Mouse (Mus musculus): ENCODE measurements at regions not wholly inside any gene's neighbourhood (a gene's known extent, or its start where the extent isn't known, plus 50 kb on each side); places are given as distances from the start of the nearest gene placed in this dataset.

- POLR2A ChIA-PET, result interaction anchor here (0.9 to 2.2 kb wide), 3 partner anchors 91 to 112 kb away, joined by 3 to 8 read pairs (median 3); partner anchors contain the start of gene Tpm1
- DNase-seq (ENCODE audit: low read depth, low spot score), result peak; percentile 90
Observed at GRCm38 (mm10) chr9:67140319-67140887, 91.2 kb upstream of the Tpm1 start.

GRCm38 (mm10) chr9:67137681-67138080, 88.5 kb upstream of the Tpm1 start:
- DNase-seq (ENCODE audit: low read depth, low spot score) (peak; percentile 78), ATAC-seq (peak; percentile 70)
- in situ Hi-C loops (cut with MboI; ENCODE audit: low pct_unique_long_range_greater_than_20kb), result no loop called here
- POLR2A ChIA-PET, result interaction anchor here (0.6 to 1.7 kb wide), 3 partner anchors 14 to 90 kb away, joined by 3 to 7 read pairs (median 6); partner anchors contain the start of gene Tpm1
- TF ChIP-seq CTCF (IDR thresholded peaks at IDR 0.05), result no peak
- CTCF ChIA-PET, result interaction anchor here (1.0 to 2.0 kb wide), 4 partner anchors 19 to 76 kb away, joined by 3 to 4 read pairs (median 4); no protein-coding TSS in a partner anchor
- H3K27me3 ChIP-seq, result no peaks in the 10 kb centered on the region

More at GRCm38 (mm10) chr9:67140319-67140887, 91.2 kb upstream of the Tpm1 start:
- TF ChIP-seq CTCF (IDR thresholded peaks at IDR 0.05), result no peak
- CTCF ChIA-PET, result interaction anchor here (0.8 to 1.6 kb wide), 2 partner anchors 9 to 95 kb away, joined by 3 to 6 read pairs; no protein-coding TSS in a partner anchor
- in situ Hi-C loops (cut with MboI; ENCODE audit: low pct_unique_long_range_greater_than_20kb), result no loop called here
- peak; percentile 51 for ATAC-seq
- no peaks in the 10 kb centered on the region for H3K27me3 ChIP-seq

- H3K27me3 ChIP-seq, result no peaks in the 10 kb centered on the region
- in situ Hi-C loops (cut with MboI; ENCODE audit: low pct_unique_long_range_greater_than_20kb), result no loop called here
- POLR2A ChIA-PET, result interaction anchor here (1.3 to 1.7 kb wide), 2 partner anchors 15 to 88 kb away, joined by 3 to 7 read pairs; partner anchors contain the start of gene Tpm1
- ATAC-seq (no peak), DNase-seq (ENCODE audit: low read depth, low spot score) (no peak)
- CTCF ChIA-PET, result interaction anchor here (1.0 to 1.2 kb wide), 2 partner anchors 35 to 77 kb away, joined by 3 read pairs; no protein-coding TSS in a partner anchor
- TF ChIP-seq CTCF (IDR thresholded peaks at IDR 0.05), result no peak
Observed at GRCm38 (mm10) chr9:67137141-67137540, 87.9 kb upstream of the Tpm1 start.

GRCm38 (mm10) chr9:67136166-67136565, 87.0 kb upstream of the Tpm1 start:
- no peak for TF ChIP-seq CTCF (IDR thresholded peaks at IDR 0.05)
- ChIA-PET POLR2A (no interaction called here), CTCF (no interaction called here)
- H3K27me3 ChIP-seq, result no peaks in the 10 kb centered on the region
- in situ Hi-C loops (cut with MboI; ENCODE audit: low pct_unique_long_range_greater_than_20kb), result no loop called here
- DNase-seq (ENCODE audit: low read depth, low spot score) (no peak), ATAC-seq (no peak)

GRCm38 (mm10) chr9:67134378-67134777, 85.2 kb upstream of the Tpm1 start:
- ChIA-PET CTCF (interaction anchor here (1.3 to 1.9 kb wide), 3 partner anchors 55 to 140 kb away, joined by 4 read pairs; no protein-coding TSS in a partner anchor), POLR2A (no interaction called here)
- in situ Hi-C loops (cut with MboI; ENCODE audit: low pct_unique_long_range_greater_than_20kb), result no loop called here
- no peaks in the 10 kb centered on the region for H3K27me3 ChIP-seq
- TF ChIP-seq CTCF (IDR thresholded peaks at IDR 0.05), result no peak
- DNase-seq (ENCODE audit: low read depth, low spot score) (no peak), ATAC-seq (no peak)

- DNase-seq (ENCODE audit: low read depth, low spot score), result no peak
- H3K27me3 ChIP-seq, result no peaks in the 10 kb centered on the region
- CTCF ChIA-PET, result interaction anchor here (1.4 kb wide), 1 partner anchor 23 kb away, joined by 3 read pairs; no protein-coding TSS in a partner anchor
- ATAC-seq, result no peak
- TF ChIP-seq CTCF (IDR thresholded peaks at IDR 0.05), result no peak
- in situ Hi-C loops (cut with MboI; ENCODE audit: low pct_unique_long_range_greater_than_20kb), result no loop called here
- POLR2A ChIA-PET, result no interaction called here
Observed at GRCm38 (mm10) chr9:67132370-67132769, 83.2 kb upstream of the Tpm1 start.

- no peaks in the 10 kb centered on the region for H3K27me3 ChIP-seq
- in situ Hi-C loops (cut with MboI; ENCODE audit: low pct_unique_long_range_greater_than_20kb), result no loop called here
- CTCF ChIA-PET, result interaction anchor here (1.1 to 2.4 kb wide), 4 partner anchors 12 to 129 kb away, joined by 3 to 6 read pairs (median 4); no protein-coding TSS in a partner anchor
- peak; percentile 74 for ATAC-seq
- POLR2A ChIA-PET, result interaction anchor here (0.6 to 2.1 kb wide), 6 partner anchors 8 to 106 kb away, joined by 3 to 11 read pairs (median 4); partner anchors contain the start of gene Tpm1
- TF ChIP-seq CTCF (IDR thresholded peaks at IDR 0.05), result no peak
- peak; percentile 84 for DNase-seq (ENCODE audit: low read depth, low spot score)
Observed at GRCm38 (mm10) chr9:67130730-67131440, 81.7 kb upstream of the Tpm1 start.

GRCm38 (mm10) chr9:67129891-67130290, 80.7 kb upstream of the Tpm1 start:
- ATAC-seq, result no peak
- POLR2A ChIA-PET, result interaction anchor here (0.8 to 2.1 kb wide), 3 partner anchors 15 to 81 kb away, joined by 3 to 11 read pairs (median 4); partner anchors contain the start of gene Tpm1
- in situ Hi-C loops (cut with MboI; ENCODE audit: low pct_unique_long_range_greater_than_20kb), result no loop called here
- H3K27me3 ChIP-seq, result no peaks in the 10 kb centered on the region
- CTCF ChIA-PET, result interaction anchor here (1.4 to 2.4 kb wide), 2 partner anchors 12 to 85 kb away, joined by 5 to 6 read pairs; no protein-coding TSS in a partner anchor
- DNase-seq (ENCODE audit: low read depth, low spot score), result no peak
- no peak for TF ChIP-seq CTCF (IDR thresholded peaks at IDR 0.05)

- DNase-seq (ENCODE audit: low read depth, low spot score), result no peak
- CTCF ChIA-PET, result interaction anchor here (1.2 to 2.4 kb wide), 2 partner anchors 17 to 84 kb away, joined by 5 to 6 read pairs; no protein-coding TSS in a partner anchor
Observed at GRCm38 (mm10) chr9:67129095-67129494, 79.9 kb upstream of the Tpm1 start.

GRCm38 (mm10) chr9:67121691-67122090, 72.5 kb upstream of the Tpm1 start:
- CTCF ChIA-PET, result no interaction called here
- in situ Hi-C loops (cut with MboI; ENCODE audit: low pct_unique_long_range_greater_than_20kb), result no loop called here
- POLR2A ChIA-PET, result interaction anchor here (0.6 kb wide), 2 partner anchors 34 to 67 kb away, joined by 3 to 4 read pairs; no protein-coding TSS in a partner anchor
- H3K27me3 ChIP-seq, result no peaks in the 10 kb centered on the region
- DNase-seq (ENCODE audit: low read depth, low spot score), result no peak
- no peak for TF ChIP-seq CTCF (IDR thresholded peaks at IDR 0.05)
- no peak for ATAC-seq

More at GRCm38 (mm10) chr9:67129095-67129494, 79.9 kb upstream of the Tpm1 start:
- POLR2A ChIA-PET, result no interaction called here
- no peak for ATAC-seq
- TF ChIP-seq CTCF (IDR thresholded peaks at IDR 0.05), result no peak
- no peaks in the 10 kb centered on the region for H3K27me3 ChIP-seq
- in situ Hi-C loops (cut with MboI; ENCODE audit: low pct_unique_long_range_greater_than_20kb), result no loop called here

All from Patski (cell line).